Mouse (Mus musculus): ENCODE measurements around the gene Mov10l1.

DNA sequence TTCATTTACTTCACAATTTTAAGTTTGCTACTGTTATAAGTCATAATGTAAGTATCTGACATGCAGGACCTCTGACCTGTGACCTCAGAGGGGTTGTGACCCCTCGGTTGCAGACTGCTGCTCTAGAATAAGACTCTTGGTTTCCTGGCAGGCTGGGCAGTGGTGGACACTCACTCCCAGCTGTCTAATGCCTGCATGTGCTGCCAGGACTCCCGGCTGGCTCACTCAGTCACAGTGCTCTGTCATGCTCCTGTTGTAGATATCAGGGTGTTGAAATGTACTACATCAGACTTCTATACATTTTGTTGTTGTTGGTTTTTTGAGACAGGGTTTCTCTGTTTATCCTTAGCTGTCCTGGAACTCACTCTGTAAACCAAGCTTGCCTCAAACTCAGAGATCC, 17.7 kb downstream of the Mov10l1 start:
- TF ChIP-seq CEBPB (IDR thresholded peaks at IDR 0.05; ENCODE audit: low read depth) (no peak), CTCF (IDR thresholded peaks at IDR 0.05; ENCODE audit: control insufficient read depth, insufficient read depth, insufficient read length) (no peak), MAX (IDR thresholded peaks at IDR 0.05) (no peak), USF1 (IDR thresholded peaks at IDR 0.05; ENCODE audit: low read depth) (no peak), MYOG (IDR thresholded peaks at IDR 0.05; ENCODE audit: control insufficient read depth, extremely low read depth, insufficient read length) (no peak), MYOD1 (IDR thresholded peaks at IDR 0.05; ENCODE audit: control insufficient read depth, insufficient read length, low read depth) (no peak)

All from C2C12 (cell line).